Mouse (Mus musculus) testis, adult 2 months (tissue): ENCODE data around the gene Lyl1.

Source experiments
- CTCF ChIP-seq: fragments of 200-500 bp; IDR thresholded peaks from 2 replicates; pipeline ENCODE4 v1.5.1; 2012; ENCODE audit warnings: low read depth, mild to moderate bottlenecking, inconsistent platforms, low read length, moderate library complexity; ENCODE audit not compliant: control insufficient read depth, insufficient read depth, insufficient replicate concordance
- POLR2A ChIP-seq: fragments of 200-500 bp; IDR thresholded peaks from 2 replicates; pipeline ENCODE4 v1.6.1; 2012; ENCODE audit warnings: low read depth, mild to moderate bottlenecking, inconsistent platforms, low read length, moderate library complexity; ENCODE audit not compliant: control insufficient read depth

- TF ChIP-seq CTCF (no peak), POLR2A (no peak)
These were observed 731 bp upstream of the Lyl1 start for GRCm38 (mm10) chr8:84700526-84700925.
